Mouse (Mus musculus): ENCODE results near the gene Chchd4. TPM values are rescaled to one million over a fixed set of nuclear protein-coding genes. Genes with fewer than 3 reads are reported as not detected.
"Not testable (repeated sequence)": the region's sequence is repeated elsewhere in the genome, so short reads cannot be mapped to it uniquely, and the experiment has no call there.

The Chchd4 gene
- total RNA-seq, 2 experiments from 2014 or later, result 18.9 to 19.7 TPM

DNA sequence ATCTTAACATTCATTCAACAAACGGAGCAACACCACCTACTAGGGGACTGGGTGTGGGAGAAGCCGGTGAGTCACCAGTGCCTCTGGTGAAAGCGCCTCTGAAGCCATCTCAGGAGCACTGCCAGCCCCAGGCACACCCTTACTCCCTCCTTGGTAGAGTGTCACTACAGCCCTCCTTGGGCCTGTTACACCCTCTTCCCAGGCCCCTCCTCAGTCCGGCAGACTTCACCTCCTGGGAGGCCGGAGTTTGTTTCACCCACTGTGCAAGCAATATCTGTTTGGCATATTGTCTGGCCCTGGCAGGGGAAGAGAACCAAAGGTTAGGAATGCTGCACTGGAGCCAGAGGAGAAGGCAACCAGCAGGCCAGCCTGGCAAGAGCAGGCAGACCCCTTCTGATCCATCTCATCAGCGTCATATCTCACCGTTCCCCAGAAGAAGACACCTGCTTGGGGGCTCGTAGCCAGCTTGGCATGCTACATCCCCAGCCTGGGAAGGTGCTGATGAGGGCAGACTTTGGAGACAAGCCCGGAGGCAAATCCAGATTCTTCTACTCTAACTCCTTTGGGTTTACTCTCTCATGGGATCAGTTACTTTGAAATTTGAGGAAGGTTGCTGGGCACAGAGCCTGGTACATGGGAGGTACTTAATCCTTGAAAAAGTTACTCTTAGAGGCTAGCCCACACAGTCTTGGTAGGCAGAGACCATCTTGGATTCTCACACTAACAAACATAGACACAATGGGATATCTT is 1.3 kb upstream of the Chchd4 start:
- no peak for DNase-seq (ENCODE audit: extremely low spot score in 1 of 2, low spot score in 1 of 2)

DNA sequence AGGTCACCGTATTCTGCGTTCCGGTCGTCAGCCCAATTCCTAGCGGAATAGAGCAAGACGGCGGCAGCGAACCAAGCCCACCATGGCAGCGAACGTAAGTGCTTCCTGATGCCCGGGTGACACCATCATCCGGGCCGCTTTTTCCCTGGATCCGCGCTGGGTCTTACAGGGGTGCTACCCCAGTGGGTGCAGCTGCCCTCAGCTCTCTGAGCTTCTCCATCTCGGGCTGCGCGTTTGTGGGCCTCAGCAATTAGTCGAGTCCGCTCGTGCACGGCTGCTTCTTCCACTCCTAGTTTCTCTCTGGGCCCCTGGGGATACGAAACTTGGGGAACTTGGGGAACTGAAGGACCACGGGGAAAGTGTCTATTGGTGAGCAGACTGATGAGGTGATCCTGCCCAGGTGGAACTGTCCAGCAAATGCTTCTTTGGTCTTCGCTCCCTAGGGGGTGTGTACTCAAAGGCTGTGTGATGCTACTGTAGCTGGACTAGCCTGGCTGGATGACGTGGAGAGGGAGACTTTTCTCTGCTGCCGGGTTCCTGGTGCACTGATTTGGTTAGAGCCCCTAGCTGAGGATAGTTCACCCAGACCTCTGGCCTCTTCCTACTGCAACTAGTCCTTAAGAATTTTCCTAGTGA is 577 bp upstream of the Chchd4 start:
- peak in 1 of 2 experiments; percentile 15 for DNase-seq (ENCODE audit: extremely low spot score in 1 of 2, low spot score in 1 of 2)

- no peak for DNase-seq (ENCODE audit: extremely low spot score in 1 of 2, low spot score in 1 of 2)
Observed at GRCm38 (mm10) chr6:91472319-91472718, 1.0 kb downstream of the Chchd4 start.

- DNase-seq (ENCODE audit: extremely low spot score in 1 of 2, low spot score in 1 of 2), result not testable (repeated sequence)
Observed at GRCm38 (mm10) chr6:91471427-91471826, 1.9 kb downstream of the Chchd4 start.

DNA sequence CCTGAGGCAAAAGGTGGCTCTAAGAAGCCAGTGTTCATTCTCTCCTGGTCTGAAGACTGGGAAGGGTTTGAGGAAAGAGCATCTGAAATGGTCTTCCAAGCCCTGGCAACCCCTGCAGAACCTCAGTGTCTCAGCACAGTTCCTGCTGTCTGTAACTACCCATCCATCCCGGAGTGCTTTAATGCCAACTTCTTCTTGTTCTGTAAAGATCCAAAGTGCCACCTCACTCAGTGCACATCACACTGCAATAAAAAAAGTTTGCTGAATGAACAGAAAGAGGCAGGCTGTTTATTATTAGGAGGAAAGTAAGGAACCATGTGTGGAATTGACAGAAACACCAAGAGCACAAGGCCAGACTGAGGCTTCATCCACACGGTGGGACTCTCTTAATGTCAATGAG is 2.6 kb downstream of the Chchd4 start:
- no peak for DNase-seq (ENCODE audit: extremely low spot score in 1 of 2, low spot score in 1 of 2)

DNA sequence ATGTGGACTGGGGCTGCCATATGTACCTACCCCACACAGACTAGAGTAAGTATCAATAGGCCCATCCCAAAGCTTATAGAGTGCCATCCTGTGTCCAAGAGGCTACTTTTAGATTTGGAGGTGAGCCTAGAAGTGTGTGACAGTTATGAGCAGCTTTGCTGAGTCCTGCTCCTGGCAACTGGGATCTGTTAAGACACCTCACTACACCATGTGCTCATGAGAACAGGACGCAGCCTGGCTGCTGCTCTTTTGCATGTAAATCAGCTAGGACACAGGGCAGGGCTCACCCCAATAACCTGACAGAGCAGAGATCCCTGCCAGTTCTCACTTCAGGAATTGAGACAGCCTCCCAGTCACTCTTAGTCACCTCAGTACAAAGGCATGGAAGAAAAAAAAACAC is 6.2 kb downstream of the Chchd4 start:
- DNase-seq (ENCODE audit: extremely low spot score in 1 of 2, low spot score in 1 of 2), result no peak

DNA sequence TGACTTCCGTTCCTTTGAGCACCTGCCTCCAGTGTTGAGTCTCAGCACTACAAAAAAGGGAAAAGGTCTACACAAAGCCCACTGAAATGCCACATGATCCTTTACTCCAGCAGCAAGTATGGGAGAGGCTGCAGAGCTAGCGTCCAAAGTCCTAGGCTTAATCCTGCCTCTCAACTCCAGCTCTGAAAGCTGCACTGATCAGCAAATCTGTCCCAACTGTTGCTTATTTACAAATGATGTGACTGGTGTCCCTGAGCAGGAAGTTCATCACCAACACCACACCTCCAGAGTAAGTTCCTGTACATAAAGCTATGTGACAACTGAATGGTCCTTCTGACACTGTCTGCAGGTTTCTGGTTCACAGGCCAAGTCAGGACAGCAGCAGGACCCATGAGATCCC is 7.6 kb downstream of the Chchd4 start:
- DNase-seq (ENCODE audit: extremely low spot score in 1 of 2, low spot score in 1 of 2), result no peak

DNA sequence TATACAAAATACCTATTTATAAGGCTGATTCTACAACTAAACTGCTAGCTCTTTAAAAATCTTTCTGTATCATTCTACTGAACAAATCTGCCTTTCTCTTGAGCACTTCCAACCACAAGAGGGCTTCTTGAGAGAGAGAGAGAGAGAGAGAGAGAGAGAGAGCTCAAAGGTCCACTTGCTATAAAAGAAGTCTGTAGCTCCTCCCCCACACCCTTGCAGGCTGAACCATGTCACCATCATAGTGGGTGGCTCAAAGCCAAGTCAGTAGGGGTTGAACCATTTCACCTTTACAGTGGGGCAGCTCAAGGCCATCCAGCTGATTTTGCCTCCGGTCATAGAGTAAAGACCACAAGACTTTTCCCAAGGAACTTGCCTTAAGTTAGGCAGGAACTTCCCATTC is 13.9 kb downstream of the Chchd4 start:
- DNase-seq (ENCODE audit: extremely low spot score in 1 of 2, low spot score in 1 of 2), result no peak

GRCm38 (mm10) chr6:91454546-91454945 is 18.8 kb downstream of the Chchd4 start:
- DNase-seq (ENCODE audit: extremely low spot score in 1 of 2, low spot score in 1 of 2), result no peak

GRCm38 (mm10) chr6:91452056-91452455 is 21.3 kb downstream of the Chchd4 start:
- no peak for DNase-seq (ENCODE audit: extremely low spot score in 1 of 2, low spot score in 1 of 2)

DNA sequence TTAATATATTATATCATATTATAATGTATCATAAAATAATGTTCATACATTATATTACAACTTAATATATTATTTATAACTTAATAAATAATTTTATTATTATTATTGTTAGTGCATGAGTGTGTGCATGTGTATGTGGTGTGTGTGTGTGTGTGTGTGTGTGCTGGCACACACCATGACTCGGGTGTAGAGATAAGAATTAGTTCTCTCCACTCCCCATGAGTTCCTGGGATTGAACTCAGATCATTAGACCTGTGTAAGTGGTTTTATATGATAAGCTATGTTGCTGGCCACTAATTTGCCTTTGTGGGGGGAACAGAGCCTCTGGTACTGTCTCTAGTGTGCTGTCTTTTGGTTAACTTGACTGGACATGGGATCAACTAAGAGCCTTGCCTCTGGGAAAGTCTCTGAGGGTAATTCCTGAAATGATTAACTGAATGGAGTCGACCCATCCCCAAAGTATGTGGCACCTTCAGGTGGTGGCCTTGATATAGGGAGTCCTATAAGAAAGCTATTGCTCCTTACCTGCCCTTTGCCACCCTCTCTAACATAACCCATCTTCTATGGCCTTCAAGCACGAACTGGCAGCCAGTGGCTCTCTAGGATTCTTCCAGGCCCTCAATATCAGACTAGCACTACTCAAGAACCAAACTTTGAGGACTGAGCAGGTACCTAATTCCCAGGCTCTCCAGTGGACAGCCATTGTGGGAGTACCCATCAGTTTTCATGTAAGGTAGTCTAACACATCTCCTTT is 23.7 kb downstream of the Chchd4 start:
- DNase-seq (ENCODE audit: extremely low spot score in 1 of 2, low spot score in 1 of 2), result no peak

DNA sequence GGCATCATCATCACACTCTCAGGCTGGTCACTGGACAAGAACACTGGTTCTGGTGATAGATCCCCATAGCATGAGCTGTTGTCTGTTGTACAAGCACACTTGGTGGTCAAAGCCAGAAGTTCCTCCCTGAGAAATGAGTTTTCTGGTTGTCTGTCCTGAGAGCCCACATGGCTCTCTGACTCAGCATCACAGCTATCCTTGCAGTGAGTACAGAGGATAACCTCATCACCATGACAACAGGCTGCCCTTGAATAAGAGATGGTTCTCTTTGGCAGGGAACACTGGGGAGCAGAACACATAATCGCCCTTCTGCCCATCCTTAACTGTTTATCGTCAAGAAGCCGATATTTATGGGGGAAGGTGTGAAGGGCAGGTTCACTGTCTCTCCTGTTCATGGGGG is 28.0 kb downstream of the Chchd4 start:
- DNase-seq (ENCODE audit: extremely low spot score in 1 of 2, low spot score in 1 of 2), result no peak

DNA sequence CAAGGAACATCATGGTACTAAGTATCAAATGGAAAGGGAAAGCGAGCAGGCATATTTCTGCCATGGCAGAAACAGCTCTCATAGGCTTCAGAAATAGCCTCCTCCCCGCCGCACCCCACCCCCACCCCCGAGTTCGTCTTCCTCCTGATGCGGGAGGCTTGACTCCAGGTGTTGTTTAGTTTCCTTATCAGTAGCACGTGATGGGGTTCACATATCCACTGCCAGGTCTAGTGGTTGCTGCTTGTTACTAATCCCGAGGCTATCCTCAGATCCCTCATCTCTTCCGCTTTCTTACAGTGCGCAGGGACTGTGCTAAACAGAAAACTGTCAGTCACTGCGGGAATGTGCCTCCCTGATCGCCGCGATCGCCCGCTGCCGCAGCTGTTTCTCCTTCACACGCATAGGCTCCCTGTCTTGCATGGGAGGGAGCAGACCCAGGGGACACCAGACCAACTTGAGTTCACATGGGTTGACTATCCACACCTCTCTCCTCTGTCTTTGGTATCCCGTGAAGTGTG is 32.1 kb downstream of the Chchd4 start:
- DNase-seq (ENCODE audit: extremely low spot score in 1 of 2, low spot score in 1 of 2), result no peak

DNA sequence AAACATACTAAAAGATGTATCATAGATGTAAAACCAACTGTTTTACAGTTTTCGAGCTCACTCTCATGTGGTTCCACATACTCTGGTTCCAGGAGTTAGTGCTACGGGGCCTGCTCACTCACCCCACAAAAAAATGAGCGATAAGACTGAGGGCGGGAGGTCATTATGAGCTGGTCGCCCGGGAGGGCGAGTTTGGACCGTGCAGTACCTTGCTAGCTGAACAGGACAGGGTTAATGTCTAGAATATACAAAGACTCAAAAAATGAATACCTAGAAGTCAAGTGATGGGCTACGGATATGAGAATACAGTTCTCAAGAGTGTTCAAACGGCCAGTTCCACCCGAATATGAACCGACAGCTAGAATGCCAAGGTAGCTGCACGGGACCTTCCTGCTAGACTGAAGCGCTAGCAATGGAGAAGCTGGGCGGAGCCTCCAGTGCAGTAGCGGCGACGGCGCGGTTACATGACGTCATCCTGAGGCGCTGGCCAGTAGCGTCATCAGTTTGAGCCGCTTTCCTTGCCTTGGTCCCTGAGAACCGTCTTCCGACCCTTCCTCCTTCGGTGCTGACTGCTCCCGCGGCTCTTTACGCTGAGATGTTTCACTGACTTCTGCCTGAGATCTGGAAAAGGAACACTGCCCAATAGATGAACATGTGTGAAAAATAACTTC is 32.7 kb downstream of the Chchd4 start:
- peak; percentile 98 for DNase-seq (ENCODE audit: extremely low spot score in 1 of 2, low spot score in 1 of 2)

- DNase-seq (ENCODE audit: extremely low spot score in 1 of 2, low spot score in 1 of 2), result no peak
Observed at GRCm38 (mm10) chr6:91424151-91424550, 49.2 kb downstream of the Chchd4 start.

DNA sequence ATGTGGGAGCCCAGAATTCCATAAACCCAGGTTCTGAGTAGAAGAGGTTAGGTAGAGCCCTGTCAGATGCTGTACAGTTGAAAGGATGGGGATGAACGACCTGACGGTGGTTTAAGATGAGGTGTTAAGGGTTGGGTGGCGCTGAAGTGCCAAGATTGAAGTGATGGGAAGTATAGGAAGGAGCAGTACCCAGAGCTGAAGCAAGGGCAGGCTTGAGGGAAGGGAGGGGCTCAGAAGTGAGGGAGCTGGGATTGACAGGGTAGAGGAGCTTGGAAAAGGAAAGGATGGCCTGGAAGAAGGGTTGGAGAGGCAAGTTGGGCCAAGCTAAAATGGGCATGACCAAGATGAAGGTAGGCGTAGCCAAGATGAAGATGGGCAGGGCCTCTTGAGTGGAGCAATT is 51.7 kb downstream of the Chchd4 start:
- no peak for DNase-seq (ENCODE audit: extremely low spot score in 1 of 2, low spot score in 1 of 2)

GRCm38 (mm10) chr6:91417291-91417845 is 56.0 kb downstream of the Chchd4 start:
- DNase-seq (ENCODE audit: extremely low spot score in 1 of 2, low spot score in 1 of 2), result no peak

- DNase-seq (ENCODE audit: extremely low spot score in 1 of 2, low spot score in 1 of 2), result no peak
Observed at GRCm38 (mm10) chr6:91416146-91416545, 57.2 kb downstream of the Chchd4 start.

- DNase-seq (ENCODE audit: extremely low spot score in 1 of 2, low spot score in 1 of 2), result peak; percentile 51 to 67
Observed at GRCm38 (mm10) chr6:91414890-91415289, 58.5 kb downstream of the Chchd4 start.
